Mouse (Mus musculus): Measurements from ENCODE around the gene Gen1. TPM values are rescaled to one million over a fixed set of nuclear protein-coding genes. Genes with fewer than 3 reads are reported as not detected.

Gene Gen1
- total RNA-seq, 2 experiments from 2014 or later, result 1.1 to 1.3 TPM

DNA sequence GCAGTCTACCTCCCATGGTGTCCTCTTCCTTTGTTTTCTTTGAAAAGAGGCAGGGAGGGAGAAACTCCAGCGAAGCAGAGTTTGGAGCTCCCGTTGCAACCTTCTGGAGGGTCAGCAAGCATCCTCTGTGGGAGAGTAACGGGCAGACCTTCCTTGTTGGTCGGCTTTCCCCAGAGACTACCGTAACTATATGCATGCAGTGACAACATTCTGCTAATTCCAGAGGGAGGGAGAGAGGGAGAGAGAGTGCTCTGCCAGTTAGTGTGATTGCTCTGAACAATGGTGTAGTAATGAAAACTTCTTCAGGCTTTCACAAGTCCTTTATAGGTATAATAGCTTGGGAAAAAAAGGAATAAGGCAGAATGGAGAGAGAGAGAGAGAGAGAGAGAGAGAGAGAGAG, 40.9 kb downstream of the Gen1 start:
- DNase-seq, result no peak

DNA sequence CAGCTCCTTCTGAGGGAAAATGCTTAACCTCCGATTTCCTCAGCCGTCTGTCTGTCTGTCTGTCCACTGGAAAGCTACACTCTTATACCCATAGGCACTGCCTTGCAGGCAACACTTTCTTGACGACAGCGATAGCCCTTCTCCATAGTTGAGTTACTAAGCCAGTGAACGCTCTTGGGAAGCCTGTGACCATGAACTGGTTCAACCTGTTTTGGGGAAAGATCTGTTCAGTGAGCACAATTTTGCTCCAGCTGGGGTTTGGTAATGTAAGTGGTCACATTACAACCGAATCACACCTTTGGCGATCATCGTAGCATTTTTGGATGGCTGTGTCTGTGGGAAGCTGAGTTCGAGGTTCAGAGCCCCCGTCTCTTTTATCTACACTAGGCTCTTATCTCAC, 42.5 kb downstream of the Gen1 start:
- no peak for DNase-seq

DNA sequence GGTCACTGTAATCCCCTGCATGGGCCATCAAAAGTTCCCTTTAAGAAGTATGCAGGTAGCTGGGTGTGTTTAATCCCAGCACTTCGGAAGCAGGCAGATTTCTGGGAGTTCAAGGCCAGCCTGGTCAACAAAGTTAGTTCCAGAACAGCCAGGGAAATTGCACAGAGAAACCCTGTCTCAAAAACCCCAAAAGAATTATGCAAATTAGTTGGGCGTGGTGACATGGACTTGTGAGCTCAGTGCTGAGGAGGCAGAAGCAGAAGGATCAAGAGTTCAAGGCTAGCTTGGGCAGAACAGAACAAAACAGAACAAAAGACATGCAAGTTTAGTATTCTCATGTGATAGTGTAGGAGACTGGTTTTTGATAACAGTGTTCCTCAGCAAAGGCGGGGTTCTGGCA, 43.0 kb downstream of the Gen1 start:
- DNase-seq, result peak in 1 of 2 experiments; percentile 18

DNA sequence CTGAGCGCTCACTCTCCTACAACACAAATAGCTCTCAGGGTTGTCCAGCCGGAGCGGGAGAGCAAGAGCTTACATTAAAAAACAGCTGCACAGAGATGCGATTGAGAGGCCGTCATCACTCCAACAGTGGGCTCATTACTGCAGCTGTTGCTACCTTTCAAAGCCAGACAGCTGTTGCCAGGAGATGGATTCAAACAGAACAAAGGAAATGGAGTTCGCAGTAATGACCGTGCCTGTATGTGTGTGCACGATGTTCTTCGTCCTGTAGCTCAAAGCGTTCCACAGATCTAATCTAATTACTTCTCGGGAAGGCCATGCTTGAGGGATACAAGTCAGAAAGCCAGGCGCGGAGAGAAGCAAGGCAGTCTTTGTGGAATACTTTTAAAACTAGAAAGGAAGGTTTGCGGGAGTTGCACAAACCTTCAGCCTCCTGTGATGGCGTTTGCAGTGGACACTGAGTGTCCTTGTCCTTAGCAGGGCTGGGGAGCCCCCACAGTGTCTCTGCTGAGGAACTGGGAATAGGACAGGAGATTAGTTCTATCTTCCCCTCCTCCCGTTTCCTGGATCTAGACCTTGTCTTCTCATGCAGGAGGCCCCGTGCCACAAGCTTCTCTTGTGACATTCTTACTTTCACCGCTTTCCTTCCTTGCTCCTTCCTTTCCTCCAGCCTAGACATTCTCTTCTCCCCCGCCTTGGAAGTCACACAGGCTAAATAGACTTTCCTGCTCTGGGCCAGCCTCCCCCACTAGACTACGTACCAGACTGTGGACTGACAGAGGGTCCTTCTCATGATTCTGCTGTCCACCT, 43.9 kb downstream of the Gen1 start:
- peak; percentile 48 to 52 for DNase-seq

DNA sequence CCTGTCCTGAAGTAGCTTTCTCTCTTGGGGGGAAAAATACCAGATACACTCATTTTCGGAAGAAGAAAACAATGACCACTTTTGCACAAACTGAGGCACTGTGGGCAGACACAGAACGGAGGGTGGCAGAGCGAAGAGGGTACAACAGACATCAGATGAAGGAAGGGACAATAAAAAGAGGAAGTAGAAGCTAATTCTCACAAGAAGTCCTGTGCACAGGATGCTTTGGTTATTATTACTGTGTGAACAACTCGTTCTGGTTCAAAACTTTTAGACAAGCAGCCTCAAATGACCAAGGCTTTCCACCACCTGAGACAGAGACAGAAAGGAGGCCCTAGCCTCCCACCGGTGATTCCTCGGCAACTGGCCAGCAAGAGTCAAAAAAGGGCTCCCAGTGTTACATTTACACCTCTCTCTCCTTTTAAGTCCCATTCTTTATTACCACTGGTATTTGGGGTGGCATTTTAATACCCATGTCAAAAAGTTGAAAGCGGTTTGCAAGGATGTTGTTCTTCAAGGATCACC, 47.8 kb downstream of the Gen1 start:
- peak in 1 of 2 experiments; percentile 6 for DNase-seq

DNA sequence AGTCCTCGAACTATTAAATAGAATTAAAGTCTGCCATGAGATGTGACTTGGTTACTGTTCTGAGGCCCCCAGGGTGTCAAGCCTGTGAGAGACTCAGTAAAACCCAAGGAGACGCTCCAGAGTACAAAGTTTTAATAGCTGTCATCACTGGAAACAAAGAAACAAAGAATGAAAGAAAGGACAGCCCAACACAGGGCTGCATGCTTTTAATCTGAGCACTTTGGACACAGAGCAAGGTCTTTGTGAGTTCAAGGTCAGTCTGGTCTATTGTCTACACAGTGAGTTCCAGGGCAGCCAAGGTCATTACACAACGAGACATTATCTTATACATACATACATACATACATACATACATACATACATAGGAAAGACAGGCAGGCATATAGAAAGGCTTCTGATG, 49.1 kb downstream of the Gen1 start:
- no peak for DNase-seq

DNA sequence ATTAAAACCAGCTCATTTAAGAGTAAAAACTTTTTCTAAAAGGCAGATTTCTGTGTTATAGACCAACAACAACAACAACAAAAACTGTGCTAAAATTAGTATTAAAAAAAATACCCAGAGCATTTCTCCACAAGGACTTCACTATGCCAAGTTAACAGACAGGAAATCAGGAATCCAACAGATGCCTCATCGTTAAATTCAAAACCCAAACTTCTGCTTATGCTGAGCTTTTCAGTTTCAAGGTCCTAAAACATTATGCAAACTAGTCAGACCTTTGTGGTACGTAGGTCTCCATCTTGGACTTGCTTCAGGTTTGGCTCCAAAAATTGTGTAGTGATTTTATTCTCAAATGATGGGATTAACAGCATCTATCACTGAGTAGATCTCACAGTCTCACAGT, 50.0 kb downstream of the Gen1 start:
- no peak for DNase-seq

DNA sequence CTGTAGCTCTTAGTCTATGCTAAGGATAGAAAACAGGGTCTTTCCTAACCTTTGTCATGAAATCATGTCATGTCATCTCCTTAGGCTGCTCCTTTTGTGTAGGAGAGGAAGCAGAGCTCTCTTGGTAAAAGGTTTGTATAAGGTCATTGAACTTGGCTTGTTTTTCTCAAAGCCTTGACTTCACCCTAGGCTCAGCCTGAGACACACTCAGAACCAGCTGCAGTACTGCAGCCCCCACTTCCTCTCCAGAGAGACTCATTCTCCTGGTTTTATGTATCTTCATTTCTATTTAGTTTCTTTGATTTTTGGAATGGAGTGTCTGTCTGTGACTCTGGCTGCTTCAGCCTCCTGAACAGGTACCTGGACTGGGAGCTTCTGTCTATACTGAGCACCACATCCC, 50.8 kb downstream of the Gen1 start:
- DNase-seq, result peak in 1 of 2 experiments; percentile 51

DNA sequence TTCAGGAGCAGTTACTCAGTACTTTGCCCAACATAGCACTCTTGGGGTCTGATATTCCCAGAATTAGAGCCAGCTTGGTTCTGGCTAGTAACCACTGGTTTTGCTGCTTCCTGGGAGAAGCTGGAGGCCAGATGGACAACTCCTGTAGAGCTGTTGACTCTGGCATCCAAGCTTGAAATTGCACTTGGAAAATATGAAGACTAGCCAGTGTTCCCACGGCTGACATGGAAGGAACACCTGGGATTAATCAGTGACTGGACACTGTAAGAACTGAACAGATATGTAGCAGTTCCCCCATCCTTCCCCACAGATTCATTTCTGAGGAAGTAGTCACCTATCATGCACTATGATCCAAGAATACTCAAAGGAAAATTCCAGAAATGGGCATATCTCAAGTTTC, 52.7 kb downstream of the Gen1 start:
- DNase-seq, result peak in 1 of 2 experiments; percentile 38

DNA sequence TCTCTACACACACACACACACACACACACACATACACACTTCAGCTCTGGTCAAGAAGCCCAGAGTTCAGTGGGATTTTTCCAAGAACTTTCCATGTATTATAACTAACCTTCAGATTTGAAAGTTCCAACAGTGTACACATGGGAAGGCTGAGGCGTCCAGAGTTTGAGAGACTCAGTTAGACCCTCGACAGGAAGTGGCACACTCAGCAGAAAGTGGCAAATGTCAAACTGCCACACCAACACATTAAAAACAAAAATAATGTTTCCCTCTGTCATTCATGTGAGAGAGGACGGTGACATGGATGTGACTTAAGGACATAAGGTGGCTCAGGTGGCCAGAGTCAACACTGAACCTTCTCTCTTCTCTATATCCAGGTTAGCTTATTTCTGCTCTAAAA, 55.2 kb downstream of the Gen1 start:
- no peak for DNase-seq

DNA sequence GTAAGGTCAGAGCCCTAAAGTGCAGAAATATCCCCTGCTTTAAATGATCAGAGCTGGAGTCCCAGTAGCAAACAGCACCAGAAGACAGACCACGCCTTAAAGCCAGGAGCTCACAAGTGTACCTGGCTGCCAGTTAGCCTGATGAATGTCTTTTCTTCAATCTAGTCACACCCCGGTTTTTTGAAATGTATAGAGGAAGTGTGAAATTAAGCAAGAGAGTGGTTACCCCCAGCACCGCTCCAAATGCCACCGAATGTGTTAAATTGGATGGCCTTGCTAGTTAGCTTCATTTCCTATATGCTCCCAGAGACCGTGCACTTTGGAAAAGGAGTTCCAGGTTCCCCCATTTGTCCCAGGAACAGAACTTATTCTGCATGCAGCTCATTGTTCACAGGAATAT, 56.0 kb downstream of the Gen1 start:
- no peak for DNase-seq

DNA sequence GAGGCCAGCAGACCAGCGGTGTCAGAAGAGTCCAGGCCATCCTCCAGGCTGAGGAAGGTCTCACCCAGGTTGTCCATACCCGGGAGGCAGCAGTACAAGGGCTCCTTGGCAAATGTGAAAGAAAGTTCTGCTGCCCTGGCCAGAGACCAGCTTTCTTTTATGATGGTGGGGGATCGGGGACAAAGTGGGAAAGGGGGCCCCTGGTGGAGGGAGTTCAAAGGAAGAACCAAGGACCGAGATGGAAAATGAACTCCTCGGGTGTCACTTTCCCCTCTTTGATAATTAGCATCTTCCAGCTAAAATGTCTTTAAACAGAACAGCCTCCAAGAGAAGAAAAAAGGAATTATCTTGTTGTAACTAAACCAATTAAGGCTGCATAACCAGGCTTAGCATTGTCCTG, 56.7 kb downstream of the Gen1 start, which contains the start of gene Msgn1:
TSS of gene Msgn1 (minus strand) at position 101 of the 400 bp plus-strand sequence.
- no peak for DNase-seq

DNA sequence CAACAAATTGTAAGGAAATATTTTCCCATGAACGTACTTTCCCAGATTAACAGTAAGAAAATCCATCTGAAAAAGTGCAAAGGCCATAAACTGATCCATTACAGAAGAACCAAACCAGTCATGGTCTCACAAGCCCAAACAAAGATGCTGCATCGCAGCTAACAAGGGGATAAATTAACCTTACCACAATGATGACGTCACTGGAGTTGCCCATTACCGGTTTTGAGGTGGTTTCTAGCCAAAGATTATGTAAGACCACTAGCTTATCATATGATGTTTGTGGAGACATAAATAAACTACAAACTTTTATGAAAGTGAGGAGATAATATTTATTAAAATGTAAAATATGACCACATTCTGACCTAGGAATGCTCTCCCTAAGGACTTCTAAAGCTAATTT, 59.3 kb downstream of the Gen1 start:
- no peak for DNase-seq

DNA sequence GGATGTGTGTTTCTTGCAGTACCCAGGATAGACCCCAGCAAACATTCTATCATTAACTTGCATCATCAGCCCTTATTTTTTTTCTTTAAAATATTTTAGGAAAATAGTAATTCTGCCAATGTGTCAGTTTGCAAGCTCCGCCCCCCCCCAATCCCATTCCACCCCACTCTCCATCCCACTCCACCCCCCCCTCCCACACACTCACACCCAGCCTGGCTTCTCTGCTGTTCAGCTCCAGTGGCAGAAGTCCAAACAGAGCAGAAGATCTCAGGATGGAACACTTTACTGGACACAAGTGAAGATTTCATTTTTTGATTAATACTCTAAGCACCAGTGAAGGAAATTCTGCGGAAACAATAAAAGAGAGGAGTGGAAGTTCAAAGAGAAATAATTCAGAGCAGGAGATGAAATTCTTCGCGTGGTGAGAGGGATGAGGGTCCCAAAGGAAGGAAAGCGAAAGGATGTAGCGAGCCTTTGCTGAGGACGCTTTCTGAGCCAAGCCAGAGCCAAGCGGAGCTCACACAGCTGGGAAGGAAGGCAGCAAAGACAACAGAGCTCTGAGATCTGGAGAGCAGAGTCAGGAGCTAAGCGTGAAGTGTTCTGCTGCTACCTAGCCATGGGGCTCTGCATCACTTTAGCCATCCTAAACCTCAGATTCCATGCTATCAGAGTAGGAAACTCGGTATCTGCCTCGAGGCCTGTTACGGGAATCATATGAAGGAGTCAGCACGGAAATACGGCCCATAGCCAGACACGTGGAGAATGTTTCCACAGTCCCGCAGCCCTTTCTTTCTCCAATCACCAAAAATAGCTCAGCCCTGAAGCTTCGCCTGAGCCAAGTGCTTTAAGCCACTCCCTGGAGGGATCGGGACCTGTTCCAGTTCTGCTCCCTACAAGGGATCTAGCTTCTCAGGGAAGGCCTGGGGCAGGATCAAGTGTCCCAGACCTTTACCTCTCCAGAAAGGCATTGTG, 61.6 kb downstream of the Gen1 start:
- DNase-seq, result peak; percentile 89 to 94

DNA sequence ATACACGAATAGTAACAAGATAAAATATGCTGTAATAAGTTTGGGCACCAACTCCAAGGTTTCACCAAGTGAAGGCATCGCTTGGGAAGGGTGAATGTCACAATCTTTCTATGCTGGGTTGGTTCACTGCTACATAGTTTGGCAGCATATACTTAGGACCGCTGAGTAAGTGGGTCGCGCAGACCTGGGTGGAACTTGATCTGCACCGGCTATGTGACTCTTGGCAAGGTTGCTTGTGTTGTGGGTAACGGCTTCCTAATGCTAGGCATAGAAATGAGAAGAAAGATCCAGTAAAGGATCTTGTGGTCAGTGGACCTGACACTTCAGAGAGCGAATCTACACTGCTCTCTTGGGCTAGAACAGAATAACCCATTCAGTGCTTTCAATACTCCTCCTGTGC, 63.1 kb downstream of the Gen1 start:
- no peak for DNase-seq

DNA sequence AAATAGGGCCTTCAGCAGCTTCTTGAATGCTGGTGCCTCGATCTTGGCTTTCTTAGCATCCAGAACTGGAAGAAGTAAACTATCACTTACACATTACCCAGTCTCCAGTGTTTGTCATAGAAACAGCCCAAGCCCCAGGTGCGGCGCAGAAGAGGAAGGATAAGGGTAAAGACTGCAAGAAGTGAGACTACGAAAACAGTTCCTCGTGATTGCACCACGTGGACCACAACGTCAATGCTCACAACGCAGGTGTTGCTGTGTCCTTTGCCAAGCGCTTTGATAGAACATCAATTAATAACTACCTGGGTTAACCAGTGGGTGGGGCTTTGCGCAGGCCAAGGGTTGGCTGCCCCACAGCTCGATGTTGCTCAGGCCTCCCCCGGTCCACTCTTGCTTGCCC, 64.9 kb downstream of the Gen1 start:
- no peak for DNase-seq

DNA sequence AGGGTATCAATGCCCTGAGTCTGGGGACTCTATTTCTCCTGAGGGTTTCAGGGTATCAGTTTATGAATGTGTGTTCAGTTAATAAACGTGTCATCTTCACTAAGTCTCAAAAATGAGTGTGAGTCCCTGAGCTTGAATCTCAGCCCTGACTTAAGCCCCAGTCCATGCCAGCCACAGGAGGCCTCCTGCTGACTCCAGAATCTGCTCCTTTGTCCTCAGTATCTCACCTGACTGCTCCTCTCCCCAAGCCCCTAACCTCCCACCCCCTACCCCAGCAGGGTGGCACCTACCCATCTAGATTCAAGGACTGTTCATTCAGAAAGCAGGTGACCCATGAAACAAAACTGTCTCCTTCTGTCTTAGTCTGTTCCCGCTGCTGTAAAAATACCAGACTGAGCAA, 67.0 kb downstream of the Gen1 start:
- DNase-seq, result no peak

DNA sequence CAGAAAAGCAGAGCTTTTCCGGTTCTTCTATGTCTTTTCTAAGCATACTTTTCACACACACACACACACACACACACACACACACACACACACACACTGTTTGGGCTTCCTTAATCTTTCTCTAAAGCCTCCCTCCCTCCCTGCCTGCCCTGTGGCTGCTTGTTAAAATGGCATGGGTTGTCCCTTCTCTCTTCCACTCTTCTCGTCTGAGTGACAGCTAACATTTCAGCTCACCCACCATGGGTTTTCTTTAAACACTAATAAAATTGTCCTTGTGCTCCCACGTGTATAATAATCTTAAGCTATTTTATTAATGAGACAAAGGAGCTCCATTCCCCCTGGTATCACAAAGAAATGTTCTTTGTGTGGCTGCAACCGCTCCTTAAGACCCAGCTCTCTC, 67.6 kb downstream of the Gen1 start:
- no peak for DNase-seq

DNA sequence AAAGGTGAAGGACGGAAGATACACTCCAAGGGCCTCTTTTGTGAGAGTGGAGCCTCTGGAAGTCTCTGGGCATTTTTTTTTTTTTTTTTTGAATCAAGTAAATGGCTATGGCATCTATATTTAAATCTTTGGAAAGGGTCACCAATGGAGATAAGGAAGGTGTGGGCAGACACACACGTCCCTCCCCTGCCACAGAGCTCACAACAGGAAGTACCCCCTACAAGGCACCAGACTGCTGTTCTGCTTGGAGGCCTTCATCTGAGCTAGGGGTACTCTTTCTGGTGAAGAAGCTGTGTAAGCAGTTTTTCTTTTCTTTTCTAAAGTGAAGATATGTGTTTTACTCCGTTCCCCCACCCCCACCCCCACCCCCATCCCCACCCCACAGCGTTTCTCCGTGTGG, 68.8 kb downstream of the Gen1 start:
- DNase-seq, result no peak

DNA sequence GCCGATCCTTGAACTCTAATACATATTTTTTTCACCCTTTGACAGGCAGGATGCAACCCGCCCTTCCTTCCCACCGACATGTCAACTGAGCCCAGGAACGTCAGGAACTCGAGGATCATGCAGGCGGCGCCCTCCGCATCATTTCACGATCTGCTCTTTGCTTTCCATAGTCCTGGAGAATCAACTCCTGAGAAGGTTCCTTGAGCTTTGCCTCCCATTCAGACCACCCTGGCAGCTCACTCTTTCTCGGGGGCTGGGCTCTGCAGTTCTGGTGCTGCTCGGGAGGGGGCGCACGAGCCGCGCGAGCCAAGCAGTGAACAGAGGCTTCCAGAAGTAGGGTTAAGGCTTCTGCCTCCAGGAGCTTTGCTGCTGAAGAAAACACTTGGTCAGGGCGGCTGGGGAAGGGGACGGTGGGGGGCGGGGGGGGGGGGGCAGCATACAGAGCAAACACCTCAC, 69.4 kb downstream of the Gen1 start:
- DNase-seq, result peak; percentile 83 to 90

DNA sequence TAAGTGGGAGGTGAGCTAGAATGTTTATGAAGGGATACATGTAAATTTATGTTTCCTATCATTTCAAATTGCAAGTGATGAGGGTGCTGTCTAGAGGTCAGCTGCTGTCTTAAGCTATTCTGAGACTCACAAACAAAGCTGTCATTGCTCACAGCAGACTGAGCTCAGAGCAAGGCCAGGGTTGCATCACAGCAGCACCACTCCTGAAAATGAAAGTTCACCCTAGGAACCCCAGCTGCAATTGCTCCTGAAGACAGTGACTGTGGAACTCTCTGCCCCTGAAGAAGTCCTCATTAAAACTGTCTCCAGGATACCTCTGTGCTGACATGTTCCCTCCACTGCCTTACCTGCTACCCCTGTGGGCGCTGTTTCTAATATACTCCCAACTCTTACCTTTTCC, 70.6 kb downstream of the Gen1 start:
- DNase-seq, result peak; percentile 19 to 33

Data from heart, adult 18-20 months (tissue).